Mouse (Mus musculus): ENCODE results near the gene Tbx21. TPM values are rescaled to one million over a fixed set of nuclear protein-coding genes. Genes with fewer than 3 reads are reported as not detected.

The Tbx21 gene
- polyA plus RNA-seq, 1 experiment from 2014 or later = not detected

GRCm38 (mm10) chr11:97145320-97145719 lies 30.2 kb upstream of the Tbx21 start:
- H3K4me3 ChIP-seq (ENCODE audit: low read depth, low read length) = no peak overlapping the region
- DNase-seq = no peak
- no peak for ATAC-seq (ENCODE audit: insufficient read depth)
- no peak for TF ChIP-seq CTCF (IDR thresholded peaks at IDR 0.05; ENCODE audit: low read depth)
- H3K4me2 ChIP-seq = no peak overlapping the region
- H3K27ac ChIP-seq (ENCODE audit: low read depth) = no peak overlapping the region
- peaks cover 52% of the 10 kb centered on the region for H3K36me3 ChIP-seq (ENCODE audit: insufficient read depth)
- no peaks in the 10 kb centered on the region for H3K9me3 ChIP-seq (ENCODE audit: low read depth, low read length)
- peaks cover 13% of the 10 kb centered on the region for H3K4me1 ChIP-seq (ENCODE audit: insufficient read depth)
- H3K27me3 ChIP-seq (ENCODE audit: insufficient read depth, low read length) = no peaks in the 10 kb centered on the region
- H3K9ac ChIP-seq = no peak overlapping the region
- WGBS = 43% methylated on average over 2 of the region's 2 CpGs

DNA sequence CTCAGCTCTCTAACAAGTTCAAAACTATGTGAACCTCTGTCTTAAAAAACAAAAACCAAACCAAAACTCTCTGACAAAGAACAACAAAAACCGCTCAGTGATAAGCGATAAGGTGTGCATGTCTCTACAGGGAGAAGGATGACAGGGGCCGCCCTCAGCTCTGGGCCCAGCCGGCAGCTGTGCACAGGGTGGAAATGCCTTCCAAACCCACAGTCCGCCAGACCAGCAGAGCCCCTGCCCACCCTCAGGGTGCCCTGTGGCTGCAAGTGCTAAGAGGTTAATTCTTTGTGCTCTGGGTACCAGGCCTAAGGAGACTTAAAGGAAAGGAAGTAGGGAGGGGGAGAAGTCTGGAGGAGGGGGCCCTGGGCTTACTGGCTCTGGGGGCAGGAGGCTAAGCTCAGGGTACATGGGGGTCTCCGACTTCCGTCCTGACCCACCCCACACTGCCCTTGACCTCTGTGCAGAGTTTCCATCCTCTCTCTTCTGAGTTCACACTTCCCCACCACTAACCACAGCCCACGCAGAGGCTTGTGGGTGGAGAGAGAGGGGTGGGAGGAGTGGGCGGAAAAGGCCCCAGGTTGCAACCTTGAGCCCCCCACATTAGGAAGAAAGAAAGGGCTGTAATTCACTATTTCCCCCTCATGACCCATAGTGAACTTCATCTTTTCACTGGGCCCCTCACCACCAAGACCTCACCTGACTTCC lies 28.2 kb upstream of the Tbx21 start:
- Histone ChIP-seq H3K4me1 (ENCODE audit: insufficient read depth) (peaks cover 5% of the 10 kb centered on the region; the same call in 1 of the 2 replicates), H3K4me3 (ENCODE audit: low read depth, low read length) (no peak overlapping the region), H3K36me3 (ENCODE audit: insufficient read depth) (peaks cover 62% of the 10 kb centered on the region), H3K27me3 (ENCODE audit: insufficient read depth, low read length) (peaks cover 3% of the 10 kb centered on the region; the same call in 1 of the 2 replicates), H3K27ac (ENCODE audit: low read depth) (no peak overlapping the region), H3K9me3 (ENCODE audit: low read depth, low read length) (no peaks in the 10 kb centered on the region), H3K9ac (no peak overlapping the region), H3K4me2 (no peak overlapping the region)
- no peak for TF ChIP-seq CTCF (IDR thresholded peaks at IDR 0.05; ENCODE audit: low read depth)
- 72% methylated on average over 9 of the region's 9 CpGs for WGBS
- DNase-seq = no peak
- no peak for ATAC-seq (ENCODE audit: insufficient read depth)

DNA sequence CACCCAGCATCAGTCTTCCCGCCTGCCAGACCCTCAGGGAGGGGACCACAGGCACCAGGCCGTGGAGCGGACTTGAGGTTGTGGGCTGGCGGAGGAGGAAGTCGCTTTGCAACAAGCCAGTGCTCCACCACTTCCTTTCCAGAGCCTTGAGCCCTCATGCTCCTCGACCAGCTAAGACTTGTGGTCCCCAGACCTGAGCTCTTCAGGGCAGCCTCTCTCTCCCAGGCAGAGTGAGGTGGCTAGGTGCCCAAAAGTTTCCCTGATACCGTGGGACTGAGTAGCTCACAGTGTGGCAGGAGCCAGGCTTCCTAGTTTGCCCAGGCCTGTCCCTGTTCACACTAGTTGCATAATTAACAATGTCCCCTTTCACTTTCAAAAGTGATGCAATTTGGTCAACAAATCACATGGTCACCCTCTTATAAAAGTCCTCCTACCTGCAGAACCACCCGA lies 27.1 kb upstream of the Tbx21 start:
- no peak for TF ChIP-seq CTCF (IDR thresholded peaks at IDR 0.05; ENCODE audit: low read depth)
- 62% methylated on average over 8 of the region's 8 CpGs for WGBS
- ATAC-seq (ENCODE audit: insufficient read depth) = no peak
- no peaks in the 10 kb centered on the region for H3K9me3 ChIP-seq (ENCODE audit: low read depth, low read length)
- H3K4me1 ChIP-seq (ENCODE audit: insufficient read depth) = peaks cover 5% of the 10 kb centered on the region; the same call in 1 of the 2 replicates
- no peak overlapping the region for H3K4me2 ChIP-seq
- peaks cover 60% of the 10 kb centered on the region for H3K36me3 ChIP-seq (ENCODE audit: insufficient read depth)
- H3K9ac ChIP-seq = no peak overlapping the region
- H3K27ac ChIP-seq (ENCODE audit: low read depth) = no peak overlapping the region
- H3K4me3 ChIP-seq (ENCODE audit: low read depth, low read length) = no peak overlapping the region
- DNase-seq = no peak
- H3K27me3 ChIP-seq (ENCODE audit: insufficient read depth, low read length) = peaks cover 11% of the 10 kb centered on the region; the same call in 1 of the 2 replicates

GRCm38 (mm10) chr11:97140811-97141210 lies 25.7 kb upstream of the Tbx21 start:
- 64% methylated on average over 4 of the region's 4 CpGs for WGBS
- DNase-seq (no peak), ATAC-seq (ENCODE audit: insufficient read depth) (no peak)
- no peaks in the 10 kb centered on the region for H3K9me3 ChIP-seq (ENCODE audit: low read depth, low read length)
- H3K9ac ChIP-seq = no peak overlapping the region
- TF ChIP-seq CTCF (IDR thresholded peaks at IDR 0.05; ENCODE audit: low read depth) = no peak
- no peak overlapping the region for H3K4me2 ChIP-seq
- peaks cover 65% of the 10 kb centered on the region for H3K36me3 ChIP-seq (ENCODE audit: insufficient read depth)
- peaks cover 11% of the 10 kb centered on the region; the same call in 1 of the 2 replicates for H3K27me3 ChIP-seq (ENCODE audit: insufficient read depth, low read length)
- 0 out of 2 replicates have a peak, but pooled peaks cover 5% of the 10 kb centered on the region for H3K4me1 ChIP-seq (ENCODE audit: insufficient read depth)
- no peak overlapping the region for H3K4me3 ChIP-seq (ENCODE audit: low read depth, low read length)
- H3K27ac ChIP-seq (ENCODE audit: low read depth) = no peak overlapping the region

- H3K27ac ChIP-seq (ENCODE audit: low read depth) = no peak overlapping the region
- H3K4me1 ChIP-seq (ENCODE audit: insufficient read depth) = 0 out of 2 replicates have a peak, but pooled peaks cover 5% of the 10 kb centered on the region
- no peak for TF ChIP-seq CTCF (IDR thresholded peaks at IDR 0.05; ENCODE audit: low read depth)
- no peaks in the 10 kb centered on the region for H3K9me3 ChIP-seq (ENCODE audit: low read depth, low read length)
- peak overlapping the region; percentile 48 for H3K9ac ChIP-seq
- peak overlapping the region; percentile 34 for H3K4me3 ChIP-seq (ENCODE audit: low read depth, low read length)
- H3K27me3 ChIP-seq (ENCODE audit: insufficient read depth, low read length) = peaks cover 11% of the 10 kb centered on the region; the same call in 1 of the 2 replicates
- peaks cover 51% of the 10 kb centered on the region; the same call in 1 of the 2 replicates for H3K36me3 ChIP-seq (ENCODE audit: insufficient read depth)
- DNase-seq (no peak), ATAC-seq (ENCODE audit: insufficient read depth) (no peak)
- 30% methylated on average over 15 of the region's 15 CpGs for WGBS
- peak overlapping the region; percentile 65 for H3K4me2 ChIP-seq
These were observed 24.1 kb upstream of the Tbx21 start for GRCm38 (mm10) chr11:97139256-97139655.

DNA sequence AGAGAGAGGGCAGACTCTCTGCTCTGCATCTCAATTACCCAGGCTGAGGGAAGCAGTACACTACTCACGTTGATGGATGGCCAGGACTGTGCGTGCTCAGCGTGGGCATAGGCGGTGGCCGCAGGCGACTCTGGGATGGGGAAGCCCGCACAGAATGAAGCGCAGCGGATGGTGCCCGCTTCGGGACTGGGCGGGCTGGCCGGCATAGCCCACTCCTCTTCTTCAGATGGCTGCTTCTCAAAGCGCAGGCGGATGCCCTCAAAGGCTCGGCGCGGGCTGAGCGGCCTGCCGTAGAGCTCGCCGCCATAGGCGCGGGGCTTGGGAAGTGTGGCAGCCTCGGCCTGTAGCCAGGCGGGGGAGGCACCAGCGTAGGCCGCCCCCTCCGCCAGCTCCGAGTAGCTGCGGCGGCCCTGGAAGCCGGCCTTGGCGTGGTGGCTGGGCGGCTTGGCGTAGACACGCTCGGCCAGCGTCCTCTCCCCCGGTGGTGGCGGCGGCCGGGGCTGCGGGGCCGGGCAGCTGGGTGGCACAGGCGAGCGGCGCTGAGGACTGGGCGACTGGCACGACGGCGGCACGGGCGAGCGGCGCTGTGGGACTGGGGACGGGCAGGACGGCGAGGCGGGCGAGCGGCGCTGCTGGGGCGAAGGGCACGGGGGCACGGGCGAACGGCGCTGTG lies 23.6 kb upstream of the Tbx21 start:
- no peak for TF ChIP-seq CTCF (IDR thresholded peaks at IDR 0.05; ENCODE audit: low read depth)
- 16% methylated on average over 66 of the region's 69 CpGs for WGBS
- H3K9ac ChIP-seq = peak overlapping the region; percentile 48
- peak; percentile 28 for ATAC-seq (ENCODE audit: insufficient read depth)
- H3K27me3 ChIP-seq (ENCODE audit: insufficient read depth, low read length) = peaks cover 11% of the 10 kb centered on the region; the same call in 1 of the 2 replicates
- peak; percentile 66 for DNase-seq
- H3K4me1 ChIP-seq (ENCODE audit: insufficient read depth) = 0 out of 2 replicates have a peak, but pooled peaks cover 5% of the 10 kb centered on the region
- peak overlapping the region; percentile 34 for H3K4me3 ChIP-seq (ENCODE audit: low read depth, low read length)
- peaks cover 47% of the 10 kb centered on the region; the same call in 1 of the 2 replicates for H3K36me3 ChIP-seq (ENCODE audit: insufficient read depth)
- H3K4me2 ChIP-seq = peak overlapping the region; percentile 65
- H3K27ac ChIP-seq (ENCODE audit: low read depth) = no peak overlapping the region
- H3K9me3 ChIP-seq (ENCODE audit: low read depth, low read length) = no peaks in the 10 kb centered on the region

DNA sequence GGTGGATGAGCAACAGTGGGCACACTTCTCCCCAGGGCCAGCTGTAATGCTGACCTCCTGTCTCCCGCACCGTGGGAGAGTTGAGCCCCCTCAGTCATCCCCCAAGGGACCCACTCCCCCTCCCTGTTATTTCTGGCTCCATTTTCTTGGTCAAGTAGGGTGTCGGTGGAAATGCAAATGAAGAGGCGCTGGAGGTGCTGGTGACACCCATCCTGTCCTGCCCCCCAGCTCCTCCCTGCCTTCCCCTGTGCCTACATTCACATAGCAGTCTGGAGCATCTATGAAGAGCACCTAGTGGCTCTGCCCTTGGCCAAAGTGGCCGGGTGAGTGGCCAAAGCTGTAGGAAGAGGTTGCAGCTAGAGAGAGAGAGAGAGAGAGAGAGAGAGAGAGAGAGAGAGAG lies 18.1 kb upstream of the Tbx21 start:
- H3K4me1 ChIP-seq (ENCODE audit: insufficient read depth) = no peaks in the 10 kb centered on the region
- H3K9me3 ChIP-seq (ENCODE audit: low read depth, low read length) = no peaks in the 10 kb centered on the region
- no peak overlapping the region for H3K27ac ChIP-seq (ENCODE audit: low read depth)

More for the DNA sequence above, 18.1 kb upstream of the Tbx21 start:
- no peak overlapping the region for H3K4me3 ChIP-seq (ENCODE audit: low read depth, low read length)
- whole genome bisulfite sequencing = 36% methylated on average over 5 of the region's 5 CpGs
- no peak for DNase-seq
- peaks cover 17% of the 10 kb centered on the region; the same call in 1 of the 2 replicates for H3K36me3 ChIP-seq (ENCODE audit: insufficient read depth)
- H3K9ac ChIP-seq = no peak overlapping the region
- no peak overlapping the region for H3K4me2 ChIP-seq
- no peak for ATAC-seq (ENCODE audit: insufficient read depth)
- peaks cover 9% of the 10 kb centered on the region; the same call in 1 of the 2 replicates for H3K27me3 ChIP-seq (ENCODE audit: insufficient read depth, low read length)
- TF ChIP-seq CTCF (IDR thresholded peaks at IDR 0.05; ENCODE audit: low read depth) = no peak
